Mouse (Mus musculus) small intestine, adult 10 weeks (tissue): Measurements from ENCODE around the gene 4930563M21Rik. TPM values are rescaled to one million over a fixed set of nuclear protein-coding genes. Genes with fewer than 3 reads are reported as not detected.

Source experiments
- polyA plus RNA-seq: library from polyadenylated mRNA; stranded (reverse); fragments of 350-450 nt; fragmentation: Illumina TruSeq; extraction: RNeasy Lipid Tissue Mini Kit (QIAGEN cat#74804); gene quantifications from one replicate; pipeline ENCODE4 v1.2.3, GENCODE M21; 2014; ENCODE audit warnings: low replicate concordance

Gene 4930563M21Rik
- not detected for polyA plus RNA-seq

DNA sequence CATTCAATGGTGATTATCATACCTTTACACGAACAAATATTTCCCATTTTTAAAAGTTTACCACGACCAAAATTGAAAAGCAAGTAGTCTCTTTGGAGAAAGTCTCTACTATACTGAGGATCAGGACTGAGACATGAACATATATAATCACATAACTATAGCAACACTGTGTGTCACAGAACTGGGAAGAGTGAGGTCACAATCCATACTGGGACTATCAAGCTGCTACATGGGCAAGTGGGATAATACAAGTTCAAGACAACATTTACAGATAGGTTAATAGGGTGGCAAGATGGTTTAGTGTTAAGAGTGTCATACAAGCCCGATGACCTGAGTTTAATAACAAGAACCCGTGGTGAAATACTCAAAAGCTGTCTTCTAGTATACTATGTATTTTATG, at the start of gene 4930563M21Rik:
Gene 4930563M21Rik (minus strand): TSS at position 101 of the 400 bp plus-strand sequence.

DNA sequence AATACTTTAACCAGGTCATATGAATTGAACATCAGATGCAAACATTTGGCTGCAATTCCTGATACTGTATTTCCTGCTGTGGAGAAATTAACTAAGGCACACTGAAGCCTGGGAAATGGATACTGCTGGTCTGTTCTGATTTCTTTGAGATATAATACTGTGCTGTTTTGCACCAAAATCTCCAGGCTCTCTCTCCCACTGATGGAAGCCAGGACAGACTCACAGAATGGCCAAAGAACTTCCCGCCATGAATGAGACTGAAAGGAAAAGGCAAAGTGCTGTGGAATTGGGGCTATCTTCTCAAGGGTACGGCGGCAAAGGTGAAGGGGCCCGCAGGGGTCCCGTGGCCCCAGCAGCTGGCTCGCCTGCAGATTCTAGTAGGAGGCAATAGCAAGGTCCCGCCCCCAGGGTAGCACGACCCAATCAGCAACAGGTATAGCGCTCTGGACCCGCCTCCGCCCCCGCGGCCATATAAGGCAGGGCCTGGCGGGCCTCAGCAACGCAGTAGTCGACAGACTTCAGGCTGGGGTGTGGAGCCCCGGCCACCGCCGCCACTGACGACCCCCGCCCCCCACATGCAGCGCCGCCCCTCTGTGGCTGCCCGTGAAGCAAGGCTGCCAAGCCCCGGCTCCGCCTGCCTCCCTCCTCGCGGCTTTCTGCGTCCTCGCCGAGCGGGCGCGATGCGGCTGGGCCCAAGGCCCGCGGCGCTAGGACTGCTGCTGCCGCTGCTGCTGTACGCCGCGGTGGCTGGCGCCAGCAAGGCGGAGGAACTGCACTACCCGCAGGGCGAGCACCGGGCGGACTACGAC, 31.2 kb upstream of the 4930563M21Rik start, which contains the start of gene Rcn2:
Gene Rcn2 (plus strand): TSS at position 474 of the 809 bp plus-strand sequence.

DNA sequence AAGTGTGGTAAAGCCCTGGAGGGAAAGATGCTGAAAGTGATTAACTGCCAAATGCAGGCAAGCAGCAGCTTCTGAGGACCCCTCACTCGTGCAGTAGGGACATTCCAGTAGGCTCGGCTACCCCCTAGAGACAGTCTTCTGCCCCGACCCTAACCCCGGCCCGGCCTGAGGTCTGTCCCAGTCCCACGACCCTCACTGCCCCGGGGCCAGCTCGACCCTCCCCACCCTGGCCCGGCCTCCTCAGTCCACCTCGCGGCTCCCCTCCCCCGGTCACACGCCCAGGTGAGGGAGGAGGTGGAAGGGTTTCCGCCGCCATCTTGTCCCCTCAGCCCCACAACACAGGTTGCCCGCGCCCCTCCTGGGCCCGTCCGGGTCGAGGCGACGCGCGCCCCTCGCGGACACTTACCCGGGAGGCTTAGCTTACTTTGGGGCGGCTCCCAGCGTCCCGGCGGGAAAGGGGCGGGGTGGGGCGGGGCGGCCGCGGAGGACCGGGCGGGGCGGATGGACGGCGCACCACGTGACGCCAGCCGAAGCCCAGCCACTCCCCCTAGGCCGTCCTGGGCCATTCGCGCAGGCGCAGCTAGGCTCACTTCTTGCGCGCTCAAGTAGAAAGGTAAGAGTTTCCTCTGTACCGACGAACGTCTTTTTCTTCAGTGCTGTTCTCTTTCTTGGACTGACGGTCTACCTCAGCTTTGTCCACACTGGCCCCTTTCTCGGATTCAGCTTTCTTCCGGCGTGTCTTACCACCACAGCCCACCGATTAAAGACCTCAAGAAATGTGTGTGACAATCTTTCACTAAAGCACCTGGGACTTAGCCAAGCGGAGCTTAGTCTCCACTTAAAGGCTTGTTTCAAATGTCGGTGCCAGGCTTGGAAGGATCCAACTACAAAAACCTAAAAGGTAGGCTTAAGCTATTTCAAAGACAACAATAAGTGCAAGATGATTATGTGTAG, 72.4 kb downstream of the 4930563M21Rik start, which contains the start of gene Scaper:
Gene Scaper (minus strand): TSS at position 456 of the 954 bp plus-strand sequence.

Other genes with a start within 250 kb of the 4930563M21Rik start
- 10.7 TPM for gene Scaper, start 72.4 kb downstream of the 4930563M21Rik start, polyA plus RNA-seq
- gene Rcn2, start 31.3 kb upstream of the 4930563M21Rik start, polyA plus RNA-seq: 37.5 TPM
- gene Pstpip1, start 79.4 kb upstream of the 4930563M21Rik start, polyA plus RNA-seq: not detected
- 309 TPM for gene Tspan3, start 154.9 kb upstream of the 4930563M21Rik start, polyA plus RNA-seq